Mouse (Mus musculus): ENCODE measurements around the gene Gusb.

DNA sequence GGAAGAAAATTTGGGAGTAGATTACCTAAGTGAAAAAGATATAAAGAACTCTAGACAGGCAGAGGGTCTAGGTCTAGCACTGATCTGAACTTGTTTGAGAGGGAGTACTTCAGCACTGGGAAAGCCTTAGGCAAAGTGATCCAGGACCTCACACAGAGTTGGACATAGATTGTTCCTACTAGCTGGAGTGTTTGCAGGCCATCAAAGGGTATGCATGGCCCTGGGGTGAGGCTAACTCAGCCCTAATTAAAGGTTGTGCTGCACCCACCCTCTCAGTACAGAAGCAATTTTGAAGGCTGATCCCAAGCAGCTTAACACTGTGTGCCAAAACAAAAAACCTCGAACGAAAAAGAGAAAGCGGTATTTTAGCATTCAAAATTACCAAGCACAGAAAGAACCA, 36.4 kb downstream of the Gusb start:
- no peak for TF ChIP-seq CTCF (IDR thresholded peaks at IDR 0.05; ENCODE audit: extremely low read depth, insufficient read length, insufficient replicate concordance, low read depth, low read length)
- TF ChIP-seq POLR2A (IDR thresholded peaks at IDR 0.05; ENCODE audit: low read depth, low read length), result no peak

Measured in small intestine, adult 2 months (tissue).